Mouse (Mus musculus) spleen, postnatal 14 days (tissue): ENCODE measurements around the gene Me3.
"Not testable (repeated sequence)": the region's sequence is repeated elsewhere in the genome, so short reads cannot be mapped to it uniquely, and the experiment has no call there.

ENCODE experiments used
- DNase-seq, 2 experiments: peaks; one replicate each; pipeline ENCODE4 v3.0.0; 2021 to 2022; ENCODE audit warnings: low spot score in 2 of 2

Gene Me3

GRCm38 (mm10) chr7:89730514-89730913 is 98.3 kb downstream of the Me3 start:
- no peak for DNase-seq

- not testable (repeated sequence) for DNase-seq
These were observed 98.9 kb downstream of the Me3 start for GRCm38 (mm10) chr7:89731115-89731514.

- DNase-seq = no peak
These were observed 116.2 kb downstream of the Me3 start for GRCm38 (mm10) chr7:89748415-89748814.

- no peak for DNase-seq
These were observed 117.0 kb downstream of the Me3 start for GRCm38 (mm10) chr7:89749183-89749582.

- no peak for DNase-seq
These were observed 134.7 kb downstream of the Me3 start for GRCm38 (mm10) chr7:89766678-89767508.

GRCm38 (mm10) chr7:89769106-89769896 is 137.1 kb downstream of the Me3 start:
- DNase-seq = no peak

GRCm38 (mm10) chr7:89770021-89770420 is 137.8 kb downstream of the Me3 start:
- no peak for DNase-seq

GRCm38 (mm10) chr7:89772906-89773305 is 140.7 kb downstream of the Me3 start:
- no peak for DNase-seq

- DNase-seq = no peak
These were observed 141.2 kb downstream of the Me3 start for GRCm38 (mm10) chr7:89773352-89773921.

- no peak for DNase-seq
These were observed 141.7 kb downstream of the Me3 start for GRCm38 (mm10) chr7:89773926-89774325.

GRCm38 (mm10) chr7:89775848-89776247 is 143.7 kb downstream of the Me3 start:
- no peak for DNase-seq

- no peak for DNase-seq
These were observed 149.2 kb downstream of the Me3 start for GRCm38 (mm10) chr7:89781391-89781790.

- DNase-seq = no peak
These were observed 155.5 kb downstream of the Me3 start for GRCm38 (mm10) chr7:89787735-89788134.

- no peak for DNase-seq
These were observed 160.4 kb downstream of the Me3 start for GRCm38 (mm10) chr7:89792576-89792975.

- no peak for DNase-seq
These were observed 163.2 kb downstream of the Me3 start for GRCm38 (mm10) chr7:89795366-89795765.

GRCm38 (mm10) chr7:89796351-89796801 is 164.2 kb downstream of the Me3 start:
- DNase-seq = no peak

GRCm38 (mm10) chr7:89798358-89799020 is 166.3 kb downstream of the Me3 start:
- no peak for DNase-seq

- no peak for DNase-seq
These were observed 170.3 kb downstream of the Me3 start for GRCm38 (mm10) chr7:89802447-89802846.

GRCm38 (mm10) chr7:89803966-89804365 is 171.8 kb downstream of the Me3 start:
- DNase-seq = no peak

- no peak for DNase-seq
These were observed 177.2 kb downstream of the Me3 start for GRCm38 (mm10) chr7:89809400-89809799.

- DNase-seq = no peak
These were observed 196.4 kb downstream of the Me3 start for GRCm38 (mm10) chr7:89828436-89829065.
